Mouse (Mus musculus): Measurements from ENCODE around the gene Kdm1b. TPM values are rescaled to one million over a fixed set of nuclear protein-coding genes. Genes with fewer than 3 reads are reported as not detected.

Kdm1b gene
- polyA plus RNA-seq, 1 experiment from 2014 or later: 15.4 TPM

- Histone ChIP-seq H3K27me3 (ENCODE audit: control insufficient read depth, insufficient read depth, low read length) (peaks cover 4% of the 10 kb centered on the region; the same call in 1 of the 2 replicates), H3K4me1 (ENCODE audit: control insufficient read depth, insufficient read depth, low read length) (no peaks in the 10 kb centered on the region; the same call in 1 of the 2 replicates), H3K27ac (ENCODE audit: low read length) (no peak overlapping the region), H3K9me3 (ENCODE audit: control insufficient read depth, low read depth, low read length) (no peaks in the 10 kb centered on the region), H3K9ac (replicated peaks; ENCODE audit: low read depth, low read length) (no peak overlapping the region), H3K4me3 (ENCODE audit: low read depth, low read length) (no peak overlapping the region), H3K36me3 (ENCODE audit: control insufficient read depth, insufficient read depth, low read length) (no peaks in the 10 kb centered on the region), H3K4me2 (replicated peaks; ENCODE audit: low read depth, low read length) (no peak overlapping the region)
- no peak for ATAC-seq (ENCODE audit: insufficient number of reproducible peaks, insufficient read depth, low FRiP score, low read depth)
- WGBS: 44% methylated on average over 12 of the region's 12 CpGs
Measured at GRCm38 (mm10) chr13:47121333-47121889, 78.1 kb downstream of the Kdm1b start.

- peak; percentile 42; the same call in 1 of the 2 replicates for ATAC-seq (ENCODE audit: insufficient number of reproducible peaks, insufficient read depth, low FRiP score, low read depth)
- H3K4me3 ChIP-seq (ENCODE audit: low read depth, low read length): peak within 1 kb of the TSS; percentile 52
- 2% methylated on average over 55 of the region's 55 CpGs for WGBS
Measured at GRCm38 (mm10) chr13:47122537-47123430, 79.5 kb downstream of the Kdm1b start, which contains the start of gene Rnf144b. TSS of gene Rnf144b (plus strand) at chr13:47122656.

GRCm38 (mm10) chr13:47124449-47124848 lies 81.2 kb downstream of the Kdm1b start:
- Histone ChIP-seq H3K4me2 (replicated peaks; ENCODE audit: low read depth, low read length) (no peak overlapping the region), H3K36me3 (ENCODE audit: control insufficient read depth, insufficient read depth, low read length) (no peaks in the 10 kb centered on the region), H3K27ac (ENCODE audit: low read length) (no peak overlapping the region), H3K27me3 (ENCODE audit: control insufficient read depth, insufficient read depth, low read length) (peaks cover 4% of the 10 kb centered on the region; the same call in 1 of the 2 replicates), H3K4me3 (ENCODE audit: low read depth, low read length) (no peak overlapping the region), H3K9ac (replicated peaks; ENCODE audit: low read depth, low read length) (no peak overlapping the region), H3K4me1 (ENCODE audit: control insufficient read depth, insufficient read depth, low read length) (no peaks in the 10 kb centered on the region; the same call in 1 of the 2 replicates), H3K9me3 (ENCODE audit: control insufficient read depth, low read depth, low read length) (no peaks in the 10 kb centered on the region)
- WGBS: 50% methylated on average over 3 of the region's 3 CpGs
- ATAC-seq (ENCODE audit: insufficient number of reproducible peaks, insufficient read depth, low FRiP score, low read depth): no peak

More at GRCm38 (mm10) chr13:47122537-47123430, 79.5 kb downstream of the Kdm1b start, which contains the start of gene Rnf144b:
- Histone ChIP-seq H3K27me3 (ENCODE audit: control insufficient read depth, insufficient read depth, low read length) (peaks cover 4% of the 10 kb centered on the region; the same call in 1 of the 2 replicates), H3K9ac (replicated peaks; ENCODE audit: low read depth, low read length) (peak within 1 kb of the TSS; percentile 28), H3K36me3 (ENCODE audit: control insufficient read depth, insufficient read depth, low read length) (no peaks in the 10 kb centered on the region), H3K27ac (ENCODE audit: low read length) (no peak within 1 kb of the TSS), H3K4me1 (ENCODE audit: control insufficient read depth, insufficient read depth, low read length) (no peaks in the 10 kb centered on the region; the same call in 1 of the 2 replicates), H3K9me3 (ENCODE audit: control insufficient read depth, low read depth, low read length) (no peaks in the 10 kb centered on the region), H3K4me2 (replicated peaks; ENCODE audit: low read depth, low read length) (peak within 1 kb of the TSS; percentile 97)

GRCm38 (mm10) chr13:47124986-47125385 lies 81.7 kb downstream of the Kdm1b start:
- no peak for ATAC-seq (ENCODE audit: insufficient number of reproducible peaks, insufficient read depth, low FRiP score, low read depth)
- Histone ChIP-seq H3K4me2 (replicated peaks; ENCODE audit: low read depth, low read length) (no peak overlapping the region), H3K4me3 (ENCODE audit: low read depth, low read length) (no peak overlapping the region), H3K27ac (ENCODE audit: low read length) (no peak overlapping the region), H3K36me3 (ENCODE audit: control insufficient read depth, insufficient read depth, low read length) (no peaks in the 10 kb centered on the region), H3K4me1 (ENCODE audit: control insufficient read depth, insufficient read depth, low read length) (no peaks in the 10 kb centered on the region; the same call in 1 of the 2 replicates), H3K9me3 (ENCODE audit: control insufficient read depth, low read depth, low read length) (no peaks in the 10 kb centered on the region), H3K9ac (replicated peaks; ENCODE audit: low read depth, low read length) (no peak overlapping the region), H3K27me3 (ENCODE audit: control insufficient read depth, insufficient read depth, low read length) (peaks cover 4% of the 10 kb centered on the region; the same call in 1 of the 2 replicates)
- WGBS: 85% methylated on average over 6 of the region's 6 CpGs

GRCm38 (mm10) chr13:47125595-47125994 lies 82.3 kb downstream of the Kdm1b start:
- no peaks in the 10 kb centered on the region for H3K9me3 ChIP-seq (ENCODE audit: control insufficient read depth, low read depth, low read length)
- H3K4me3 ChIP-seq (ENCODE audit: low read depth, low read length): no peak overlapping the region
- no peaks in the 10 kb centered on the region for H3K36me3 ChIP-seq (ENCODE audit: control insufficient read depth, insufficient read depth, low read length)
- no peak overlapping the region for H3K27ac ChIP-seq (ENCODE audit: low read length)
- peaks cover 4% of the 10 kb centered on the region; the same call in 1 of the 2 replicates for H3K27me3 ChIP-seq (ENCODE audit: control insufficient read depth, insufficient read depth, low read length)
- H3K9ac ChIP-seq (replicated peaks; ENCODE audit: low read depth, low read length): no peak overlapping the region
- H3K4me2 ChIP-seq (replicated peaks; ENCODE audit: low read depth, low read length): no peak overlapping the region
- no peak for ATAC-seq (ENCODE audit: insufficient number of reproducible peaks, insufficient read depth, low FRiP score, low read depth)
- WGBS: 76% methylated on average over 5 of the region's 5 CpGs
- no peaks in the 10 kb centered on the region; the same call in 1 of the 2 replicates for H3K4me1 ChIP-seq (ENCODE audit: control insufficient read depth, insufficient read depth, low read length)

- WGBS: 65% methylated on average over 4 of the region's 4 CpGs
- Histone ChIP-seq H3K4me1 (ENCODE audit: control insufficient read depth, insufficient read depth, low read length) (no peaks in the 10 kb centered on the region), H3K4me2 (replicated peaks; ENCODE audit: low read depth, low read length) (no peak overlapping the region), H3K36me3 (ENCODE audit: control insufficient read depth, insufficient read depth, low read length) (no peaks in the 10 kb centered on the region), H3K27me3 (ENCODE audit: control insufficient read depth, insufficient read depth, low read length) (no peaks in the 10 kb centered on the region), H3K9ac (replicated peaks; ENCODE audit: low read depth, low read length) (no peak overlapping the region), H3K4me3 (ENCODE audit: low read depth, low read length) (no peak overlapping the region), H3K9me3 (ENCODE audit: control insufficient read depth, low read depth, low read length) (no peaks in the 10 kb centered on the region), H3K27ac (ENCODE audit: low read length) (no peak overlapping the region)
- ATAC-seq (ENCODE audit: insufficient number of reproducible peaks, insufficient read depth, low FRiP score, low read depth): no peak
Measured at GRCm38 (mm10) chr13:47129090-47129489, 85.8 kb downstream of the Kdm1b start.

- Histone ChIP-seq H3K9ac (replicated peaks; ENCODE audit: low read depth, low read length) (no peak overlapping the region), H3K4me3 (ENCODE audit: low read depth, low read length) (no peak overlapping the region), H3K9me3 (ENCODE audit: control insufficient read depth, low read depth, low read length) (no peaks in the 10 kb centered on the region), H3K27ac (ENCODE audit: low read length) (no peak overlapping the region), H3K4me1 (ENCODE audit: control insufficient read depth, insufficient read depth, low read length) (no peaks in the 10 kb centered on the region), H3K27me3 (ENCODE audit: control insufficient read depth, insufficient read depth, low read length) (no peaks in the 10 kb centered on the region), H3K36me3 (ENCODE audit: control insufficient read depth, insufficient read depth, low read length) (no peaks in the 10 kb centered on the region), H3K4me2 (replicated peaks; ENCODE audit: low read depth, low read length) (no peak overlapping the region)
- ATAC-seq (ENCODE audit: insufficient number of reproducible peaks, insufficient read depth, low FRiP score, low read depth): no peak
- 85% methylated on average over 8 of the region's 8 CpGs for WGBS
Measured at GRCm38 (mm10) chr13:47133058-47133457, 89.8 kb downstream of the Kdm1b start.

- Histone ChIP-seq H3K4me2 (replicated peaks; ENCODE audit: low read depth, low read length) (no peak overlapping the region), H3K36me3 (ENCODE audit: control insufficient read depth, insufficient read depth, low read length) (no peaks in the 10 kb centered on the region), H3K9me3 (ENCODE audit: control insufficient read depth, low read depth, low read length) (no peaks in the 10 kb centered on the region), H3K4me1 (ENCODE audit: control insufficient read depth, insufficient read depth, low read length) (no peaks in the 10 kb centered on the region), H3K27ac (ENCODE audit: low read length) (no peak overlapping the region), H3K4me3 (ENCODE audit: low read depth, low read length) (no peak overlapping the region), H3K27me3 (ENCODE audit: control insufficient read depth, insufficient read depth, low read length) (no peaks in the 10 kb centered on the region), H3K9ac (replicated peaks; ENCODE audit: low read depth, low read length) (no peak overlapping the region)
- no peak for ATAC-seq (ENCODE audit: insufficient number of reproducible peaks, insufficient read depth, low FRiP score, low read depth)
- WGBS: 88% methylated on average over 7 of the region's 7 CpGs
Measured at GRCm38 (mm10) chr13:47134836-47135235, 91.5 kb downstream of the Kdm1b start.

Data from stomach, embryonic 14.5 days (tissue).